Mouse (Mus musculus) natural killer cell, adult 2 months (primary cell): ENCODE data around the gene Slc16a3.

Source experiments
- DNase-seq, 2 experiments: peaks; one replicate each; pipeline ENCODE4 v3.0.0; 2022; ENCODE audit warnings: low spot score in 2 of 2

Slc16a3 gene

GRCm38 (mm10) chr11:120948861-120949851 lies 876 bp downstream of the Slc16a3 start:
- peak; percentile 39 to 40 for DNase-seq

- no peak for DNase-seq
Observed at GRCm38 (mm10) chr11:120949863-120950262, 1.6 kb downstream of the Slc16a3 start.

GRCm38 (mm10) chr11:120950281-120951202 lies 2.3 kb downstream of the Slc16a3 start:
- peak; percentile 69 to 72 for DNase-seq

GRCm38 (mm10) chr11:120951237-120951636 lies 3.0 kb downstream of the Slc16a3 start:
- no peak for DNase-seq

- no peak for DNase-seq
Observed at GRCm38 (mm10) chr11:120951731-120952730, 3.8 kb downstream of the Slc16a3 start.

- DNase-seq, result no peak
Observed at GRCm38 (mm10) chr11:120954936-120955335, 6.7 kb downstream of the Slc16a3 start.

GRCm38 (mm10) chr11:120955701-120956100 lies 7.4 kb downstream of the Slc16a3 start:
- DNase-seq, result no peak

GRCm38 (mm10) chr11:120957052-120957451 lies 8.8 kb downstream of the Slc16a3 start:
- DNase-seq, result peak in 1 of 2 experiments; percentile 30

- DNase-seq, result no peak
Observed at GRCm38 (mm10) chr11:120957731-120958257, 9.5 kb downstream of the Slc16a3 start.

GRCm38 (mm10) chr11:120959066-120959465 lies 10.8 kb downstream of the Slc16a3 start:
- DNase-seq, result no peak

GRCm38 (mm10) chr11:120959564-120959963 lies 11.3 kb downstream of the Slc16a3 start:
- DNase-seq, result no peak

GRCm38 (mm10) chr11:120960248-120960647 lies 12.0 kb downstream of the Slc16a3 start:
- no peak for DNase-seq

- no peak for DNase-seq
Observed at GRCm38 (mm10) chr11:120961594-120961993, 13.3 kb downstream of the Slc16a3 start.

- DNase-seq, result no peak
Observed at GRCm38 (mm10) chr11:120962050-120962771, 13.9 kb downstream of the Slc16a3 start.

GRCm38 (mm10) chr11:120962909-120963308 lies 14.6 kb downstream of the Slc16a3 start:
- DNase-seq, result no peak

GRCm38 (mm10) chr11:120964195-120965157 lies 16.2 kb downstream of the Slc16a3 start:
- DNase-seq, result no peak

- DNase-seq, result no peak
Observed at GRCm38 (mm10) chr11:120965587-120965986, 17.3 kb downstream of the Slc16a3 start.

GRCm38 (mm10) chr11:120969742-120970141 lies 21.5 kb downstream of the Slc16a3 start:
- DNase-seq, result no peak

GRCm38 (mm10) chr11:120971237-120971636 lies 23.0 kb downstream of the Slc16a3 start:
- no peak for DNase-seq
